ENCODE assay signal across 8 mouse cellular contexts in the genomic region with DNA sequence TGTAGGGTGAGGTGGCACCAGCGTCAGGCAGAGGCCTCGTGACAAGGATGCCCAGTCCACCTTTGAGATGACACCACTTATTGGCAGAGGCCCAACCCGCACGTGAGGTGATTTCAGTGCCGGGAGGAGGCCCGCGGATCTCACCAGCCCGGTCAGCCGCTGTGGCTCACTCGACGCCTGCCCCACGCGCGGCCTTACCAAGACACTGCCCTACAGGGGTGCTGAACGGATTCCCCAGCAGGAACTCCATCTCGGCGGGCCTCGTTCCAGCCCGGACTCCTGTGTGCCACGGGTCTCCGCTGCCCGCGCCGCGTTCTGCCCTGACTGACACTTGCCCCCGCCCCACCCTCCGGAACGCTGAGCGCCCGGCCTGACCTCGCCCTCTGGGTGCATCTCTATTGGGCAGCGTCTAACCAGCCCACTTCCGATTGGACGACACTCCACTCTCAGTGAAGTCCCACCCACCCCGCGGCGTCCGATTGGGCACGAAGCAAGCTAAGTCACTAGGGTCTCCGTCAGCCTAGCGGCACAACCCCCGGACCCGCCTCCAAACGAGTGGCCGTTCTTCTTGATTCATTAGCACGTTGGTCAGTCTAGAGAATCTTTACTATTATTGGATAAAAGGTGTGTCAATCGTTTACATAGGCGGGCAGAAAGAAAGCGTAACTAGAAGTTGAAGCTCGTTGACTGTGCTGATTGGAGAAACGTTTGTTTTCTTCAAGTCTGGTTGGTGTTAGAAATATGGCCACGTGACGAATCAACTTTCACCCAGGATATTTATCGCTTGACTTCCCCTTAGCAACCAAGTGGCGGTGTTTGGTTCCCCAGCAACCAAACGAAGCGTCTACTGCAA. TPM values are rescaled to one million over a fixed set of nuclear protein-coding genes. Genes with fewer than 3 reads are reported as not detected.
DNase-seq lines count a peak whose midpoint lies in the region; ATAC-seq and TF ChIP-seq lines count a peak whose summit lies in the region.

A gene (minus strand): TSS at position 347 of the 853 bp plus-strand sequence.
A gene (plus strand): TSS at position 771 of the 853 bp plus-strand sequence.

- peak; percentile 99 for DNase-seq in 3134 (ENCODE audit: extremely low read depth, insufficient read length, low spot score)
- DNase-seq in adrenal gland, postnatal 36 days = peak; percentile 99 to 100
- DNase-seq in heart, adult 18-20 months = peak; percentile 99 to 100
- DNase-seq in kidney, adult 2 months = peak; percentile 100
- peak; percentile 99 for DNase-seq in spleen, adult 2 months (ENCODE audit: low read depth in 1 of 2, low spot score in 2 of 2)

- TF ChIP-seq CTCF in kidney, adult 2 months (conservative IDR thresholded peaks at IDR 0.05; ENCODE audit: insufficient read depth, insufficient read length, low read depth, low read length) = no peak
- no peak for TF ChIP-seq CTCF in spleen, adult 2 months (IDR thresholded peaks at IDR 0.05; ENCODE audit: extremely low read depth, insufficient read depth, insufficient read length, insufficient replicate concordance)

- peak within 1 kb of the TSS; percentile 86 for H3K4me2 ChIP-seq in embryonic facial prominence, embryonic 13.5 days
- peak within 1 kb of the TSS; percentile 98 for H3K4me2 ChIP-seq in limb, embryonic 12.5 days
- H3K4me2 ChIP-seq in midbrain, embryonic 15.5 days = peak within 1 kb of the TSS; percentile 95

- H3K27ac ChIP-seq in embryonic facial prominence, embryonic 13.5 days = peak within 1 kb of the TSS; percentile 58
- peak within 1 kb of the TSS; percentile 74 for H3K27ac ChIP-seq in kidney, adult 2 months (ENCODE audit: insufficient read depth, low read depth, low read length)
- peak within 1 kb of the TSS; percentile 45; the same call in 1 of the 2 replicates for H3K27ac ChIP-seq in limb, embryonic 12.5 days
- peak within 1 kb of the TSS; percentile 84 for H3K27ac ChIP-seq in midbrain, embryonic 15.5 days
- H3K27ac ChIP-seq in spleen, adult 2 months (ENCODE audit: insufficient read depth, low read length) = peak within 1 kb of the TSS; percentile 64

- peak within 1 kb of the TSS; percentile 79 for H3K4me3 ChIP-seq in embryonic facial prominence, embryonic 13.5 days
- peak within 1 kb of the TSS; percentile 76 for H3K4me3 ChIP-seq in kidney, adult 2 months (ENCODE audit: insufficient read depth, low read depth, low read length)
- peak within 1 kb of the TSS; percentile 73 for H3K4me3 ChIP-seq in limb, embryonic 12.5 days (replicated peaks)
- H3K4me3 ChIP-seq in midbrain, embryonic 15.5 days = peak within 1 kb of the TSS; percentile 98
- peak within 1 kb of the TSS; percentile 86 for H3K4me3 ChIP-seq in spleen, adult 2 months (ENCODE audit: extremely low read depth, insufficient read depth, insufficient read length)

- H3K27me3 ChIP-seq in embryonic facial prominence, embryonic 13.5 days = no peaks in the 10 kb centered on the region
- no peaks in the 10 kb centered on the region for H3K27me3 ChIP-seq in kidney, adult 2 months (replicated peaks; ENCODE audit: control insufficient read depth, insufficient read depth, low read length)
- no peaks in the 10 kb centered on the region for H3K27me3 ChIP-seq in limb, embryonic 12.5 days
- H3K27me3 ChIP-seq in midbrain, embryonic 15.5 days (replicated peaks) = no peaks in the 10 kb centered on the region
- H3K27me3 ChIP-seq in spleen, adult 2 months (ENCODE audit: control insufficient read depth, insufficient read depth, low read length) = no peaks in the 10 kb centered on the region

- H3K9me3 ChIP-seq in embryonic facial prominence, embryonic 13.5 days = no peaks in the 10 kb centered on the region
- H3K9me3 ChIP-seq in limb, embryonic 12.5 days = no peaks in the 10 kb centered on the region
- no peaks in the 10 kb centered on the region for H3K9me3 ChIP-seq in midbrain, embryonic 15.5 days

- no peaks in the 10 kb centered on the region for H3K36me3 ChIP-seq in embryonic facial prominence, embryonic 13.5 days
- no peaks in the 10 kb centered on the region for H3K36me3 ChIP-seq in kidney, adult 2 months (ENCODE audit: control insufficient read depth, insufficient read depth, low read length)
- H3K36me3 ChIP-seq in limb, embryonic 12.5 days = no peaks in the 10 kb centered on the region
- no peaks in the 10 kb centered on the region for H3K36me3 ChIP-seq in midbrain, embryonic 15.5 days (replicated peaks)
- no peaks in the 10 kb centered on the region for H3K36me3 ChIP-seq in spleen, adult 2 months (ENCODE audit: control insufficient read depth, insufficient read depth, low read length)

- H3K4me1 ChIP-seq in embryonic facial prominence, embryonic 13.5 days = peaks cover 15% of the 10 kb centered on the region
- H3K4me1 ChIP-seq in kidney, adult 2 months (ENCODE audit: control insufficient read depth, insufficient read depth, low read length) = peaks cover 9% of the 10 kb centered on the region
- peaks cover 17% of the 10 kb centered on the region for H3K4me1 ChIP-seq in limb, embryonic 12.5 days (replicated peaks)
- peaks cover 32% of the 10 kb centered on the region for H3K4me1 ChIP-seq in midbrain, embryonic 15.5 days
- peaks cover 5% of the 10 kb centered on the region; the same call in 1 of the 2 replicates for H3K4me1 ChIP-seq in spleen, adult 2 months (ENCODE audit: control insufficient read depth, insufficient read depth, insufficient read length)

- TF ChIP-seq POLR2A in kidney, adult 2 months (IDR thresholded peaks at IDR 0.05; ENCODE audit: low read depth, low read length) = peak; percentile 53
- no peak for TF ChIP-seq POLR2A in spleen, adult 2 months (IDR thresholded peaks at IDR 0.05; ENCODE audit: low read depth, low read length)

- ATAC-seq in embryonic facial prominence, embryonic 13.5 days (ENCODE audit: insufficient number of reproducible peaks, insufficient read depth, low FRiP score, low TSS enrichment, low read depth) = peak; percentile 100
- peak; percentile 100 for ATAC-seq in limb, embryonic 12.5 days (ENCODE audit: insufficient number of reproducible peaks, insufficient read depth, low FRiP score, low TSS enrichment, low read depth)
- peak; percentile 100 for ATAC-seq in midbrain, embryonic 15.5 days (replicated peaks)

- under 1% methylated on average over 57 of the region's 57 CpGs for WGBS in embryonic facial prominence, embryonic 13.5 days
- whole genome bisulfite sequencing in kidney, adult 2 months = under 1% methylated on average over 57 of the region's 57 CpGs
- whole genome bisulfite sequencing in limb, embryonic 12.5 days = under 1% methylated on average over 57 of the region's 57 CpGs
- WGBS in midbrain, embryonic 15.5 days = under 1% methylated on average over 57 of the region's 57 CpGs
- WGBS in spleen, adult 2 months = under 1% methylated on average over 57 of the region's 57 CpGs

- H3K9ac ChIP-seq in embryonic facial prominence, embryonic 13.5 days = peak within 1 kb of the TSS; percentile 83
- peak within 1 kb of the TSS; percentile 72 for H3K9ac ChIP-seq in limb, embryonic 12.5 days (replicated peaks)
- H3K9ac ChIP-seq in midbrain, embryonic 15.5 days = peak within 1 kb of the TSS; percentile 64

RNA-seq across cellular contexts. Expression of the first gene that starts in this region (rescaled TPM):
- total RNA-seq in adrenal gland, postnatal 36 days (2021) = 10 to 100 TPM; 69.7 to 87.6 TPM
- 27.8 and 29.5 TPM in 2 replicates for polyA plus RNA-seq in embryonic facial prominence, embryonic 13.5 days (2015; fragmentation: Nextera tagmentation; extraction: Ambion mirVana)
- total RNA-seq in heart, adult 18-20 months (2021) = 100 to 1,000 TPM; 107 to 116 TPM
- 95.2 and 125 TPM in 2 replicates for polyA plus RNA-seq in kidney, adult 2 months (2012; rRNA removed)
- 21.6 and 24.3 TPM in 2 replicates for polyA plus RNA-seq in limb, embryonic 12.5 days (2016; fragmentation: Nextera tagmentation; extraction: Ambion mirVana)
- polyA plus RNA-seq in midbrain, embryonic 15.5 days (2015; fragmentation: Nextera tagmentation; extraction: Ambion mirVana) = 72.6 and 73.3 TPM in 2 replicates
- polyA plus RNA-seq in spleen, adult 2 months (2012; rRNA removed) = 28.1 and 36.8 TPM in 2 replicates

RNA-seq across cellular contexts. Expression of the second gene that starts in this region (rescaled TPM):
- 1 to 10 TPM; 1.5 to 1.8 TPM for total RNA-seq in adrenal gland, postnatal 36 days (2021)
- 2.4 and 2.7 TPM in 2 replicates for polyA plus RNA-seq in embryonic facial prominence, embryonic 13.5 days (2015; fragmentation: Nextera tagmentation; extraction: Ambion mirVana)
- total RNA-seq in heart, adult 18-20 months (2021) = 1 to 10 TPM; 3.3 TPM
- polyA plus RNA-seq in kidney, adult 2 months (2012; rRNA removed) = 2.6 and 2.8 TPM in 2 replicates
- polyA plus RNA-seq in limb, embryonic 12.5 days (2016; fragmentation: Nextera tagmentation; extraction: Ambion mirVana) = 2.1 and 2.9 TPM in 2 replicates
- polyA plus RNA-seq in midbrain, embryonic 15.5 days (2015; fragmentation: Nextera tagmentation; extraction: Ambion mirVana) = 6.1 and 6.3 TPM in 2 replicates
- polyA plus RNA-seq in spleen, adult 2 months (2012; rRNA removed) = 0.11 and 0.22 TPM in 2 replicates

Comparison
In these comparisons a context has a peak if more than half of its experiments do, and no peak if none do; other contexts are left out.
1. Peak in every context shown above with its lines: DNase-seq, ATAC-seq, H3K4me3 ChIP-seq and H3K27ac ChIP-seq.